Mouse (Mus musculus) neural tube, embryonic 11.5 days (tissue): ENCODE data around the gene Zfand4. TPM values are rescaled to one million over a fixed set of nuclear protein-coding genes. Genes with fewer than 3 reads are reported as not detected.

Experiments used
- ATAC-seq: fragments of 200-750 bp; cut with Nextera tagmentation; 2 replicates; pipeline ENCODE4 v1.8.0; 2017; ENCODE audit warnings: moderate number of reproducible peaks, mild to moderate bottlenecking, moderate TSS enrichment, moderate library complexity; ENCODE audit not compliant: insufficient read depth, low FRiP score, low TSS enrichment
- DNase-seq: peaks from one replicate; pipeline ENCODE4 v3.0.0-alpha.2; 2015; ENCODE audit warnings: low spot score
- H3K27ac ChIP-seq: fragments of 300-500 bp; sonication (generic); 2 replicates; pipeline ENCODE4 v1.5.1; 2014; ENCODE audit warnings: low read depth, mild to moderate bottlenecking, low read length
- H3K27me3 ChIP-seq: fragments of 300-500 bp; sonication (generic); 2 replicates; pipeline ENCODE4 v1.6.1; 2014; ENCODE audit warnings: mild to moderate bottlenecking, low read length, mixed read lengths; ENCODE audit not compliant: control insufficient read depth, insufficient read depth
- H3K36me3 ChIP-seq: fragments of 300-500 bp; sonication (generic); 2 replicates; pipeline ENCODE4 v1.6.1; 2014; ENCODE audit warnings: mild to moderate bottlenecking, low read length, moderate library complexity, mixed read lengths; ENCODE audit not compliant: control insufficient read depth, insufficient read depth
- H3K4me1 ChIP-seq: fragments of 300-500 bp; sonication (generic); 2 replicates; pipeline ENCODE4 v1.6.1; 2014; ENCODE audit warnings: low read length, mixed read lengths; ENCODE audit not compliant: control insufficient read depth, insufficient read depth
- H3K4me2 ChIP-seq: fragments of 300-500 bp; sonication (generic); 2 replicates; pipeline ENCODE4 v1.6.1; 2014; ENCODE audit warnings: low read depth, mild to moderate bottlenecking, moderate library complexity
- H3K4me3 ChIP-seq: fragments of 300-500 bp; sonication (generic); 2 replicates; pipeline ENCODE4 v1.5.1; 2014; ENCODE audit warnings: low read depth, low read length
- H3K9ac ChIP-seq: fragments of 300-500 bp; sonication (generic); 2 replicates; pipeline ENCODE4 v1.6.1; 2014; ENCODE audit warnings: mild to moderate bottlenecking, low read length
- H3K9me3 ChIP-seq: fragments of 300-500 bp; sonication (generic); 2 replicates; pipeline ENCODE4 v1.6.1; 2016; ENCODE audit warnings: low read length; ENCODE audit not compliant: control insufficient read depth
- WGBS: fragments of 180-500 bp; shearing (Covaris S2); extraction: QIAGEN DNeasy Blood & Tissue Kit; methylation state at CpG from one replicate; pipeline ENCODE4 v1.1.7; 2014; 5-methylcytosine and 5-hydroxymethylcytosine counted together
- polyA plus RNA-seq: library from polyadenylated mRNA; unstranded; fragments of >200 nt; fragmentation: Nextera tagmentation; extraction: Ambion mirVana; gene quantifications from 2 replicates; pipeline ENCODE4 v1.2.1, GENCODE M21; 2014

The Zfand4 gene
- polyA plus RNA-seq, 1 experiment from 2014 or later = 7.1 TPM

- under 1% methylated on average over 74 of the region's 75 CpGs for WGBS
- no peaks in the 10 kb centered on the region for H3K4me1 ChIP-seq
Observed at GRCm38 (mm10) chr6:116337835-116338501, 73.9 kb downstream of the Zfand4 start, which contains the start of gene March8. TSS of gene March8 (plus strand) at chr6:116338024.

GRCm38 (mm10) chr6:116338520-116338919 lies 74.5 kb downstream of the Zfand4 start:
- ATAC-seq (no peak), DNase-seq (no peak)
- Histone ChIP-seq H3K4me2 (peak overlapping the region; percentile 62), H3K4me1 (no peaks in the 10 kb centered on the region), H3K9ac (peak overlapping the region; percentile 74), H3K27me3 (no peaks in the 10 kb centered on the region), H3K36me3 (no peaks in the 10 kb centered on the region), H3K27ac (no peak overlapping the region), H3K9me3 (no peaks in the 10 kb centered on the region), H3K4me3 (peak overlapping the region; percentile 83)
- 11% methylated on average over 8 of the region's 8 CpGs for WGBS

More at GRCm38 (mm10) chr6:116337835-116338501, 73.9 kb downstream of the Zfand4 start, which contains the start of gene March8:
- Histone ChIP-seq H3K27me3 (no peaks in the 10 kb centered on the region), H3K36me3 (no peaks in the 10 kb centered on the region), H3K9ac (peak within 1 kb of the TSS; percentile 74), H3K9me3 (no peaks in the 10 kb centered on the region), H3K27ac (no peak within 1 kb of the TSS), H3K4me3 (peak within 1 kb of the TSS; percentile 83), H3K4me2 (peak within 1 kb of the TSS; percentile 62)
- ATAC-seq = peak; percentile 97
- peak; percentile 95 for DNase-seq

GRCm38 (mm10) chr6:116339088-116339487 lies 75.1 kb downstream of the Zfand4 start:
- DNase-seq (no peak), ATAC-seq (no peak)
- Histone ChIP-seq H3K4me3 (no peak overlapping the region), H3K9ac (no peak overlapping the region), H3K9me3 (no peaks in the 10 kb centered on the region), H3K27ac (no peak overlapping the region), H3K27me3 (no peaks in the 10 kb centered on the region), H3K4me2 (peak overlapping the region; percentile 21; the same call in 1 of the 2 replicates), H3K36me3 (no peaks in the 10 kb centered on the region), H3K4me1 (no peaks in the 10 kb centered on the region)
- 87% methylated on average over 5 of the region's 5 CpGs for WGBS

- ATAC-seq (no peak), DNase-seq (no peak)
- Histone ChIP-seq H3K4me2 (no peak overlapping the region), H3K27ac (no peak overlapping the region), H3K4me1 (no peaks in the 10 kb centered on the region), H3K9me3 (no peaks in the 10 kb centered on the region), H3K27me3 (no peaks in the 10 kb centered on the region), H3K4me3 (no peak overlapping the region), H3K36me3 (no peaks in the 10 kb centered on the region), H3K9ac (no peak overlapping the region)
- 88% methylated on average over 1 of the region's 1 CpGs for WGBS
Observed at GRCm38 (mm10) chr6:116340521-116340920, 76.5 kb downstream of the Zfand4 start.

- Histone ChIP-seq H3K27me3 (no peaks in the 10 kb centered on the region), H3K9ac (no peak overlapping the region), H3K4me3 (no peak overlapping the region), H3K27ac (no peak overlapping the region), H3K4me2 (no peak overlapping the region), H3K4me1 (no peaks in the 10 kb centered on the region), H3K36me3 (no peaks in the 10 kb centered on the region), H3K9me3 (no peaks in the 10 kb centered on the region)
- ATAC-seq (no peak), DNase-seq (no peak)
- 90% methylated on average over 2 of the region's 2 CpGs for WGBS
Observed at GRCm38 (mm10) chr6:116347953-116348352, 83.9 kb downstream of the Zfand4 start.

- ATAC-seq = no peak
- no peak overlapping the region for H3K27ac ChIP-seq
- 79% methylated on average over 3 of the region's 3 CpGs for WGBS
- no peak overlapping the region for H3K4me2 ChIP-seq
- no peak for DNase-seq
- H3K9ac ChIP-seq = no peak overlapping the region
- no peaks in the 10 kb centered on the region for H3K36me3 ChIP-seq
- no peak overlapping the region for H3K4me3 ChIP-seq
- H3K4me1 ChIP-seq = no peaks in the 10 kb centered on the region
- no peaks in the 10 kb centered on the region for H3K27me3 ChIP-seq
- no peaks in the 10 kb centered on the region for H3K9me3 ChIP-seq
Observed at GRCm38 (mm10) chr6:116349997-116350396, 86.0 kb downstream of the Zfand4 start.

GRCm38 (mm10) chr6:116350643-116351042 lies 86.6 kb downstream of the Zfand4 start:
- WGBS = 84% methylated on average over 6 of the region's 6 CpGs
- Histone ChIP-seq H3K27me3 (no peaks in the 10 kb centered on the region), H3K36me3 (no peaks in the 10 kb centered on the region)

GRCm38 (mm10) chr6:116351534-116351933 lies 87.5 kb downstream of the Zfand4 start:
- H3K27me3 ChIP-seq = no peaks in the 10 kb centered on the region
- no peak overlapping the region for H3K9ac ChIP-seq
- no peaks in the 10 kb centered on the region for H3K36me3 ChIP-seq
- 77% methylated on average over 4 of the region's 4 CpGs for WGBS
- no peak for DNase-seq
- H3K9me3 ChIP-seq = no peaks in the 10 kb centered on the region
- no peak for ATAC-seq
- H3K27ac ChIP-seq = no peak overlapping the region
- no peak overlapping the region for H3K4me2 ChIP-seq
- no peak overlapping the region for H3K4me3 ChIP-seq
- no peaks in the 10 kb centered on the region for H3K4me1 ChIP-seq

More at GRCm38 (mm10) chr6:116350643-116351042, 86.6 kb downstream of the Zfand4 start:
- H3K27ac ChIP-seq = no peak overlapping the region
- H3K4me3 ChIP-seq = no peak overlapping the region
- ATAC-seq (no peak), DNase-seq (no peak)
- H3K9me3 ChIP-seq = no peaks in the 10 kb centered on the region
- H3K9ac ChIP-seq = no peak overlapping the region
- no peak overlapping the region for H3K4me2 ChIP-seq
- H3K4me1 ChIP-seq = no peaks in the 10 kb centered on the region

- no peak for ATAC-seq
- Histone ChIP-seq H3K27me3 (no peaks in the 10 kb centered on the region), H3K36me3 (no peaks in the 10 kb centered on the region), H3K4me1 (no peaks in the 10 kb centered on the region), H3K9ac (no peak overlapping the region), H3K27ac (no peak overlapping the region), H3K4me2 (no peak overlapping the region), H3K9me3 (no peaks in the 10 kb centered on the region), H3K4me3 (no peak overlapping the region)
- 94% methylated on average over 1 of the region's 1 CpGs for WGBS
- no peak for DNase-seq
Observed at GRCm38 (mm10) chr6:116353428-116353827, 89.4 kb downstream of the Zfand4 start.
